Mouse (Mus musculus): ENCODE data around the gene Cdon. TPM values are rescaled to one million over a fixed set of nuclear protein-coding genes. Genes with fewer than 3 reads are reported as not detected.
"Not testable (repeated sequence)": the region's sequence is repeated elsewhere in the genome, so short reads cannot be mapped to it uniquely, and the experiment has no call there.

Cdon gene
- polyA plus RNA-seq, 1 experiment from 2014 or later: 35.7 TPM

DNA sequence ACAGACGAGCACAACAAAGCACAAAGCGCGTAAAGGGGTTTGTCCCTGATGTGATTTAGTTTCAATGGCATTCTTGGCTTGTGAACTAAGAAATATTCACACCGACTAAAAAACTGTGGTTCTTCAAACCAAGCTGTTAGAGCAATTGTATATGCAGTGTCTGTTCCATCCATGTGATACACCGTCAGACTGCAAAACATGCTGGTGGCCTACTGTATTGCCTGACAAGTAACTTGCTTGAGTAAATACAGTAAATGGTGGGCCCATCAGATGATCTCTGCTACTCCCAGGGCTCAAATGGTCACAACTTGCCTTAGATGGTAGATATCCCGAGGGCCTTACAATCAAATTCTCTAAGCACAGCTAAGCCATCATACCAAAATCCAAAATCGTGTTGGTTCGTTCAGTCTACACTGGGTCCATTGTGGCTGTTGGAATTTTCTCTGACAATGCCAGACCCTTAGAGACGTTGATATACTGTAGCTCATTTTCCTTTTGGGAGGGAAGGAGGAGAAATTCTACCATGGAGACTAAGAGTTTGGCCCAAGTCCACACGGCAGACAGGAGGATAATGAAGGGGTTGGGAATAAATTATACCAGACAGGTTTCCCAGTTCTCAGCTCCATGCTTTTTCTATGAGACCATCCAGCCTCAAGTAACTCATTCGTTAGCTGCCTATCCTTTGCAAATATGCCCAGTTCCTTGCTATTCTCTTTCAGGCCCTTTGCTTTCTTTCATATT is 9.5 kb upstream of the Cdon start:
- DNase-seq (ENCODE audit: low read depth, low spot score) (no peak), ATAC-seq (no peak)
- no peaks in the 10 kb centered on the region for H3K27me3 ChIP-seq
- no peak for TF ChIP-seq CTCF (IDR thresholded peaks at IDR 0.05)
- CTCF ChIA-PET: interaction anchor here (1.2 to 2.1 kb wide), 2 partner anchors 13 to 39 kb away, joined by 3 to 7 read pairs; no protein-coding TSS in a partner anchor
- POLR2A ChIA-PET: interaction anchor here (1.6 kb wide), 1 partner anchor 123 kb away, joined by 3 read pairs; no protein-coding TSS in a partner anchor
- in situ Hi-C loops (cut with MboI; ENCODE audit: low pct_unique_long_range_greater_than_20kb): loop anchor here (5.0 kb wide), 1 partner anchor 39 kb away; no protein-coding TSS in a partner anchor

DNA sequence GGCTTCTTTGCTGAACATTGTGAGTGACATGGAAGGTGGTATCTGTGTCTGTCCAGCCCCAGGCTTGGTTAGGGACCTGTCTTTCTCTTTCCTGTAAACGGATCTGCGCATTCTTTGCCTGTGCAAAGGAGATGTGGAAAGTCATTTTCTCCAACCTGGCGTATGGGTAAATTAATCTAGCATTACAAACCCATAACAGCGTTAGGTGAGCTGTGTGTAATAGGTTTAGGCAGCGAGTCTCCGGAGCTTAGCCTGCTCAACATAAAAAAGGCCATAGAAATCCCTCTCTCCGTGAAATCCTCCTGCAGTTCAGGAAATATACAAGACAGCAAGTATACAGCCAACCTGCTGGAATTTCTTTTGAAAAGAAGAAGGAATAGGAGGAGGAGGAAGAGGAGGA is 9.0 kb upstream of the Cdon start:
- ChIA-PET CTCF (interaction anchor here (2.1 kb wide), 1 partner anchor 13 kb away, joined by 7 read pairs; no protein-coding TSS in a partner anchor), POLR2A (no interaction called here)
- no peak for TF ChIP-seq CTCF (IDR thresholded peaks at IDR 0.05)
- in situ Hi-C loops (cut with MboI; ENCODE audit: low pct_unique_long_range_greater_than_20kb): loop anchor here (5.0 kb wide), 1 partner anchor 40 kb away; no protein-coding TSS in a partner anchor
- DNase-seq (ENCODE audit: low read depth, low spot score) (no peak), ATAC-seq (no peak)
- H3K27me3 ChIP-seq: no peaks in the 10 kb centered on the region

DNA sequence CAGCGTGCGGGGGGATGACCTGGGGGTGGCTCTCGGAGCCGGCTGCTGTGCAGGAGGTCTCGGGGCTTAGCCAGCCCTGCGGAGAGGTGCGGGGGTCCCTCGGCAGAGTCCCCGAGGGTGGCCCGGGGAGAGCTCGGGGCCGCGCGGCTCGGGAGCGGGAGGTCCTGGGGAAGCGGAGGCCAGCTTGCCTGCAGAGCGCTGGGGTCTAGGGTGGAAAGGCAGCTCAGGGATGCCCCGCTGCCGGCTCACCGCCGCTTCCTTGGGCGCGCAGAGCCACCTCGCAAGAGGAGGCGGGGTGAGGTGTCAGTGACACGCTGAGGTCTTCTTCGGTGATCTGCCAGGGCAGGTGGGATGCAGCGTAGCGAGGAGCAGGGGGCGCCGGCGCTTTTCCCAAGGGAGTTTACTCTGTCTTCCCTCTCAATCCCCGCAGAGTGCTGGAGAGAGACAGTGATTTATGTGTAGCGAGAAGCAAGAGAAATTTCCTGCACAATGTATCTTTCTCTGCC is 855 bp downstream of the Cdon start:
- POLR2A ChIA-PET: interaction anchor here (0.8 to 1.4 kb wide), 4 partner anchors 50 to 87 kb away, joined by 3 to 4 read pairs (median 4); no protein-coding TSS in a partner anchor

DNA sequence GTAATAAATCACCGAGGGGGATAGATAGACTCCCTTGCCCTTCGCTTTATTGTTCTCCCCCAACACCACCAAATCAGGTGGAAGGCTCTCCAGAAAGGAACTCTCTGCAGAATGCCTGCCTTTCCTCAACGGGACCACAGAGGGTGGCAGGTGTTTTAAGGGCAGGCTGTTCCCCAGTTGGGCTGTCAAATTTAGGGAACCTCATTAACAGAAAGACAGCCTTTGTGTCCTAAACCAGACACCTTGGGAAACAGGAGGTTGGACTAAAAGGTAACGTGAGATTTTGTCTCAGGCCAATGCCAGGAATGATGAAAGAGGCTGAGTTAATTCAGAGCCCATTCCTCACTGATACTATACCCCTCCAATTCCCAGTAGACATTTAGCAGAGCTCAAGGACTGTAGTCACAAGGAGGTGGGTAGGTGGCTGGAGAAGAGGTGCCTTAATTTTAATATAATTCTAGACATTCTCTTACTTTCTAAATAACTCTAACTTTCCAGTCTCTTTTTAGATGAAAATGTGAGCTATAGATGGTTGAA is 1.5 kb downstream of the Cdon start:
- POLR2A ChIA-PET: interaction anchor here (1.0 to 1.4 kb wide), 2 partner anchors 50 to 51 kb away, joined by 4 to 5 read pairs; no protein-coding TSS in a partner anchor
- no peak for TF ChIP-seq CTCF (IDR thresholded peaks at IDR 0.05)
- CTCF ChIA-PET: interaction anchor here (1.4 kb wide), 1 partner anchor 63 kb away, joined by 3 read pairs; no protein-coding TSS in a partner anchor
- no peak for DNase-seq (ENCODE audit: low read depth, low spot score)
- in situ Hi-C loops (cut with MboI; ENCODE audit: low pct_unique_long_range_greater_than_20kb): no loop called here
- ATAC-seq: no peak
- no peaks in the 10 kb centered on the region for H3K27me3 ChIP-seq

More for the DNA sequence above, 855 bp downstream of the Cdon start:
- ATAC-seq (peak; percentile 52), DNase-seq (ENCODE audit: low read depth, low spot score) (no peak)
- H3K27me3 ChIP-seq: no peaks in the 10 kb centered on the region
- no peak for TF ChIP-seq CTCF (IDR thresholded peaks at IDR 0.05)
- in situ Hi-C loops (cut with MboI; ENCODE audit: low pct_unique_long_range_greater_than_20kb): no loop called here
- CTCF ChIA-PET: no interaction called here

DNA sequence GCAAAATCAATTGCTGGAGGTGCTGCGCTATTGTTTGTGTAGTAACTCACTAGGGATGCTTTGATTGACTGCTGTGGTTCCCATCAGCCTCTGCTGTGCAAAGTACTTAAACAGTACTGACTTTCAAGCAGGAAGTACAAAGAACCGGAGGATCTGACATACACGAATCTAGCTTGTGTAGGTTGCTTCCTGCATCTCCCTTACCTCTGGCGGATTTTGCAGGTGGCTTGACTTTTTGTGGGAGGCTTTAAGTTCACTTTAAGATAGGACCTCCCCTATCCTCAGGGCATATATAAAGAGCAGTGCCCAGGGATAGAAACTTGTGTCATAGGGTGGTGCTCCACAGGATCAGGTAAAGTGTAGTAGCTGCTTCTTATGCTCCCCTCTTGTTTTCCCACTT is 2.3 kb downstream of the Cdon start:
- DNase-seq (ENCODE audit: low read depth, low spot score) (no peak), ATAC-seq (no peak)
- no peak for TF ChIP-seq CTCF (IDR thresholded peaks at IDR 0.05)
- ChIA-PET POLR2A (interaction anchor here (1.0 kb wide), 1 partner anchor 51 kb away, joined by 5 read pairs; no protein-coding TSS in a partner anchor), CTCF (interaction anchor here (1.4 kb wide), 1 partner anchor 63 kb away, joined by 3 read pairs; no protein-coding TSS in a partner anchor)
- H3K27me3 ChIP-seq: no peaks in the 10 kb centered on the region
- in situ Hi-C loops (cut with MboI; ENCODE audit: low pct_unique_long_range_greater_than_20kb): no loop called here

DNA sequence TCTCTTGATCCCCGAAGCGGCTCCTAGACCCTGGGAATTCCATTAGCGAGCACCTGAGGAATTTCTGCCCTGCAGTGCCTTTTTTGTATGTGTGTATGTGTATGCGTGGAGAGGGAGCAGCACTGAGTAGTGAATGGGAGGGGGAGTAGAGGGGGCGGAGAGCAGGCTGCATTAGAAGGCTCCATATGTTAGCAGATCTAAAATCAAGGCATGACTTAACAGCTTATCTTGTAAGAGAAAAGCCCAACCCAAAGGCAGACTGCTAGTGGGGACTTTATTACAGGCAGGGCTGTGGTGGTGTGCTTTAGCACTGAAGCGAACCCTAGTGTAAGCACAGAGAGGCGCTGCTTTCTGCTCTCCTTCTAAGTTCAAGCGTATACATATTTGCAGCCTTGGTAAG is 3.7 kb downstream of the Cdon start:
- in situ Hi-C loops (cut with MboI; ENCODE audit: low pct_unique_long_range_greater_than_20kb): loop anchor here (5.0 kb wide), 1 partner anchor 142 kb away; no protein-coding TSS in a partner anchor
- ChIA-PET POLR2A (no interaction called here), CTCF (interaction anchor here (0.9 to 1.4 kb wide), 2 partner anchors 11 to 92 kb away, joined by 3 read pairs; no protein-coding TSS in a partner anchor)
- no peaks in the 10 kb centered on the region for H3K27me3 ChIP-seq
- ATAC-seq (no peak), DNase-seq (ENCODE audit: low read depth, low spot score) (no peak)
- no peak for TF ChIP-seq CTCF (IDR thresholded peaks at IDR 0.05)

DNA sequence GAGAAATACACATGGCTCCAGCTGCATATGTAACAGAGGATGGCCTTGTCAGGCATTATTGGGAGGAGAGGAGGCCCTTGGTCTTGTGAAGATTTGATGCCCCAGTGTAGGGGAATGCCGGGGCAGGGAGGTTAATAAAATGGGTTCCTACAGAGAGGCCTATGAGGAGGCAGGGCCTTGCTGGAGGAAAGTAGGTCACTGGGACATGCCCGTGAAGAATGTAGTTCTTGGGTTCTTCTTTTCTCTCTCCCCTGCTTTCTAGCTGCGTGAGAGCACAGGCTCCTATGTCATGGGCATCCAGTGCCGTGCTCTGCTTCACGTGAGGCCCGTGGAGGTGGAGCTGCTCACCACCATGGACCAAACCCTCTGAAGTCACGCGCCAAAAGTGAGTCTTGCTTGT is 9.5 kb downstream of the Cdon start:
- ChIA-PET CTCF (no interaction called here), POLR2A (no interaction called here)
- TF ChIP-seq CTCF (IDR thresholded peaks at IDR 0.05): no peak
- DNase-seq (ENCODE audit: low read depth, low spot score) (no peak), ATAC-seq (peak; percentile 51)
- in situ Hi-C loops (cut with MboI; ENCODE audit: low pct_unique_long_range_greater_than_20kb): no loop called here
- H3K27me3 ChIP-seq: no peaks in the 10 kb centered on the region

DNA sequence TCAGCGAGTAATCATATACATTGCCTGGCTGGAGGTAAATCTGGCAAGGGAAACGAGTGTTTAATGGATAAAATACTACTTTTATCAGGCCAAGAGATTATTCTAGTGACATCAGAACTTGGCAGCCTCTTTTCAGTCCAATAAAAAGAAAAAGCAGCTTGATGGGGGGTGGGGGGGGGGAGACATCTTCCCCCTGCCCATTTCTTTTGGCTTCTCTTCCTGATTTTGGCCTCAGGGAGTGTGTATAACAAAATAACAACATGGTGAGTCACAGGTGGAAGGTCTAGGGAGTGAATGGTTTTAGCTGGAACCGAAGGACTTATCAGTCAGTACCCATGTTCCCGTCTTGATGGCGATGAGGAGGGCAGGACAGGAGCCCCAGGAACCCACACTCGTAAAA is 10.5 kb downstream of the Cdon start:
- POLR2A ChIA-PET: no interaction called here
- DNase-seq (ENCODE audit: low read depth, low spot score) (no peak), ATAC-seq (no peak)
- in situ Hi-C loops (cut with MboI; ENCODE audit: low pct_unique_long_range_greater_than_20kb): no loop called here
- no peaks in the 10 kb centered on the region for H3K27me3 ChIP-seq
- CTCF ChIA-PET: interaction anchor here (1.1 kb wide), 1 partner anchor 104 kb away, joined by 3 read pairs; no protein-coding TSS in a partner anchor
- no peak for TF ChIP-seq CTCF (IDR thresholded peaks at IDR 0.05)

DNA sequence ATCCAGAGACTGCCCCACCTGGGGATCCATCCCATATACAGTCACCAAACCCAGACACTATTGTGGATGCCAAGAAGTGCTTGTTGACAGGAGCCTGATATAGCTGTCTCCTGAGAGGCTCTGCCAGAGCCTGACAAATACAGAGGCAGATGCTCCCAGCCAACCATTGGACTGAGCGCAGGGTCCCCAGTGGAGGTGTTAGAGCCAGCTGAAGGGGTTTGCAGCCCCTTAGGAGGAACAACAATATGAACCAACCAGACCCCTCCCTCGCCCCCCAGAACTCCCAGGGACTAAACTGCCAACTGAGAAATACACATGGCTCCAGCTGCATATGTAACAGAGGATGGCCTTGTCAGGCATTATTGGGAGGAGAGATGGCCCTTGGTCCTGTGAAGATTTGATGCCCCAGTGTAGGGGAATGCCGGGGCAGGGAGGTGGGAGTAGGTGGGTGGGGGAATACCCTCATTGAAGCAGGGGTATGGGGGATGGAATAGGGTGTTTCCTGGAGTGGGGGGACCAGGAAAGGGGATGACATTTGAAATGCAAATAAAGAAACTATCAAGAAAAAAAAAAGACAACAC is 11.9 kb downstream of the Cdon start:
- ChIA-PET POLR2A (interaction anchor here (0.7 kb wide), 2 partner anchors 106 to 134 kb away, joined by 4 read pairs; no protein-coding TSS in a partner anchor), CTCF (interaction anchor here (1.8 kb wide), 1 partner anchor 13 kb away, joined by 4 read pairs; no protein-coding TSS in a partner anchor)
- in situ Hi-C loops (cut with MboI; ENCODE audit: low pct_unique_long_range_greater_than_20kb); DNase-seq (ENCODE audit: low read depth, low spot score); H3K27me3 ChIP-seq; ATAC-seq: not testable (repeated sequence)

DNA sequence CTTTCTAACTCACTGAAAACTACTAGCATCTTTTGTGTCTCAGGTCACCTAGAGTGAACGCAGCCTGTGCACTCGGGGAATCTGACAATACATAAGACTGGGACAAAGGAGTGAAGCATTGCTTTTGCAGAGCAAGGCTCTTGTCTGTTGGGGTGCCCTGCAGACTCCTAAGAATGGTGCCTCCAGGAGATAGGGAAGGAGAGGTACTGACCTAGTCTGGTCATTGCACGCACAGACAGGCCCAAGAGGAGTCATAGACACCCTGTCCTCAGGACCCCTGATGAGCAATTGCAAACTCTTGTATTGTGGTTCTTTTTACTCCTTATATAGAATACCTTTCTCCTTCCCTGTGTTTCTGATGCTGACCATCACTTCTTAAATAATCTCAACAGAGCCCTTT is 13.4 kb downstream of the Cdon start:
- H3K27me3 ChIP-seq: no peaks in the 10 kb centered on the region
- ChIA-PET POLR2A (no interaction called here), CTCF (interaction anchor here (1.0 to 1.8 kb wide), 2 partner anchors 15 to 19 kb away, joined by 4 read pairs; no protein-coding TSS in a partner anchor)
- no peak for ATAC-seq
- in situ Hi-C loops (cut with MboI; ENCODE audit: low pct_unique_long_range_greater_than_20kb): no loop called here
- DNase-seq (ENCODE audit: low read depth, low spot score): no peak
- no peak for TF ChIP-seq CTCF (IDR thresholded peaks at IDR 0.05)

All from Patski (cell line).